ENCODE assay signal across 29 mouse cellular contexts in the genomic region with DNA sequence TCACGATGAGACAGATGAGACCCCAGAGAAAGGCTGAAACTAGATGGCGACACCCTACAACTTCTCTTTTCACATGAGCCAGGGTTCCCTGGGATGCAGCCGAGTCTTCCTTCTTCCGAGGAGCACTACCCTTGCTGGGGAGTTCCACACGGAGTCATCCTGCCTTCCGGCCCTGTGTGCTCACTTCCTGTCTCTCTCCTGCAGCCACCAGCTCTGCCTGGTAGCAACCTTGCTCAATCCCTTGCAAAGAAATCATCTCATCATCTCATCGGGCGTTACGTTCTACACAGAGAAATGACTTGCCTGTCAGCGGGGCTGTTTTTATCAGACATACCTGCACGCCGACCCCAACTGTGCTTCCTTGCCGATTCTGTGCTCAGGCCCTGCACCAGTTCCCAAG. TPM values are rescaled to one million over a fixed set of nuclear protein-coding genes. Genes with fewer than 3 reads are reported as not detected.
DNase-seq lines count a peak whose midpoint lies in the region; ATAC-seq and TF ChIP-seq lines count a peak whose summit lies in the region.
"Had no signal": no experiment of that assay in that cellular context is flagged by ENCODE, and none has a peak within 500 bp of the region (broad histone marks: within the 10 kb centered on the region; RNA-seq: fewer than 3 reads in every experiment).

No protein-coding gene starts in this region.

- H3K9ac ChIP-seq in embryonic facial prominence, embryonic 13.5 days: 0 out of 2 replicates have a peak overlapping the region, but pooled peaks have one; percentile 6
- H3K9ac ChIP-seq: forebrain, embryonic 15.5 days; hindbrain, embryonic 14.5 days; liver, embryonic 13.5 days; neural tube, embryonic 12.5 days had no signal

- no peak for TF ChIP-seq POLR2A in thymus, adult 2 months (IDR thresholded peaks at IDR 0.05; ENCODE audit: control insufficient read depth, extremely low read depth, insufficient read depth, low read length, poor library complexity)

- H3K4me1 ChIP-seq in embryonic facial prominence, embryonic 13.5 days: peaks cover 16% of the 10 kb centered on the region
- H3K4me1 ChIP-seq in embryonic facial prominence, embryonic 10.5 days: peaks cover 12% of the 10 kb centered on the region; the same call in 1 of the 2 replicates
- no peaks in the 10 kb centered on the region for H3K4me1 ChIP-seq in thymus, adult 2 months (replicated peaks; ENCODE audit: control insufficient read depth, insufficient read depth, low read length)
- H3K4me1 ChIP-seq: forebrain, embryonic 15.5 days; neural tube, embryonic 12.5 days had no signal

- ATAC-seq in embryonic facial prominence, embryonic 13.5 days (ENCODE audit: insufficient number of reproducible peaks, insufficient read depth, low FRiP score, low TSS enrichment, low read depth): no peak
- peak; percentile 77 for ATAC-seq in megakaryocyte, adult 5-6 weeks (ENCODE audit: poor library complexity, severe bottlenecking)
- ATAC-seq: forebrain, embryonic 15.5 days; intestine, postnatal 0 days had no signal

- TF ChIP-seq CTCF in thymus, adult 2 months (IDR thresholded peaks at IDR 0.05; ENCODE audit: borderline replicate concordance, control insufficient read depth, extremely low read depth, insufficient read depth, low read length, poor library complexity): no peak

- peaks cover 11% of the 10 kb centered on the region; the same call in 1 of the 2 replicates for H3K27me3 ChIP-seq in embryonic facial prominence, embryonic 13.5 days
- H3K27me3 ChIP-seq in embryonic facial prominence, embryonic 10.5 days (replicated peaks; ENCODE audit: low read depth, poor library complexity, severe bottlenecking): peaks cover 21% of the 10 kb centered on the region
- H3K27me3 ChIP-seq in thymus, adult 2 months (ENCODE audit: control insufficient read depth, insufficient read depth, low read length): no peaks in the 10 kb centered on the region
- H3K27me3 ChIP-seq: forebrain, embryonic 15.5 days had no signal

- DNase-seq in embryonic facial prominence, embryonic 10.5 days (ENCODE audit: low spot score): no peak
- DNase-seq in 416B (ENCODE audit: low read depth) (peak; percentile 59), R1 (ENCODE audit: low read depth, low spot score) (peak; percentile 46)
- DNase-seq in thymus, adult 2 months: no peak
- DNase-seq in urinary bladder, postnatal 36 days (ENCODE audit: low spot score in 2 of 2): no peak
- DNase-seq: adrenal gland, postnatal 10 days; cerebellum, adult 11 months; cerebellum, adult 9-11 months; gastrocnemius, postnatal 10 days; kidney, adult 9 months; kidney, postnatal 10 days; layer of hippocampus, postnatal 36 days; left cerebral cortex, postnatal 4 days; liver, embryonic 13.5 days; lung, adult 2 months; lung, postnatal 10 days; right cerebral cortex, postnatal 4 days had no signal

- no peak overlapping the region for H3K27ac ChIP-seq in embryonic facial prominence, embryonic 13.5 days
- no peak overlapping the region for H3K27ac ChIP-seq in embryonic facial prominence, embryonic 10.5 days (replicated peaks)
- H3K27ac ChIP-seq in thymus, adult 2 months (ENCODE audit: control insufficient read depth, insufficient read depth, low read length): no peak overlapping the region
- H3K27ac ChIP-seq: forebrain, embryonic 15.5 days; hindbrain, embryonic 14.5 days; liver, embryonic 13.5 days; macrophage; midbrain, embryonic 10.5 days; neural tube, embryonic 12.5 days had no signal

- H3K4me3 ChIP-seq in embryonic facial prominence, embryonic 13.5 days: no peak overlapping the region
- no peak overlapping the region for H3K4me3 ChIP-seq in embryonic facial prominence, embryonic 10.5 days
- H3K4me3 ChIP-seq in thymus, adult 2 months (ENCODE audit: control insufficient read depth, insufficient read depth, low read length): no peak overlapping the region
- H3K4me3 ChIP-seq: forebrain, embryonic 15.5 days; liver, embryonic 13.5 days; midbrain, embryonic 10.5 days; myocyte; neural tube, embryonic 12.5 days had no signal

- H3K9me3 ChIP-seq in embryonic facial prominence, embryonic 13.5 days: no peaks in the 10 kb centered on the region
- H3K9me3 ChIP-seq in embryonic facial prominence, embryonic 10.5 days: no peaks in the 10 kb centered on the region
- H3K9me3 ChIP-seq: forebrain, embryonic 15.5 days; liver, embryonic 13.5 days; midbrain, embryonic 10.5 days; neural tube, embryonic 12.5 days had no signal

- no peak overlapping the region for H3K4me2 ChIP-seq in embryonic facial prominence, embryonic 13.5 days
- H3K4me2 ChIP-seq: forebrain, embryonic 15.5 days; heart, embryonic 11.5 days; hindbrain, embryonic 14.5 days; liver, embryonic 13.5 days; neural tube, embryonic 12.5 days had no signal

- no peaks in the 10 kb centered on the region for H3K36me3 ChIP-seq in embryonic facial prominence, embryonic 13.5 days
- H3K36me3 ChIP-seq in embryonic facial prominence, embryonic 10.5 days (replicated peaks): no peaks in the 10 kb centered on the region
- no peaks in the 10 kb centered on the region for H3K36me3 ChIP-seq in thymus, adult 2 months (ENCODE audit: control insufficient read depth, insufficient read depth, low read length)
- H3K36me3 ChIP-seq: liver, embryonic 13.5 days; midbrain, embryonic 10.5 days had no signal

- WGBS in embryonic facial prominence, embryonic 13.5 days: 78% methylated on average over 13 of the region's 13 CpGs
- WGBS in embryonic facial prominence, embryonic 10.5 days: 74% methylated on average over 13 of the region's 13 CpGs
- 72% methylated on average over 13 of the region's 13 CpGs for WGBS in thymus, adult 2 months

RNA-seq across cellular contexts. Expression of gene Gnpat, which starts 32.8 kb away (rescaled TPM):
- polyA plus RNA-seq in embryonic facial prominence, embryonic 13.5 days (2015; fragmentation: Nextera tagmentation; extraction: Ambion mirVana): 91.6 and 94.7 TPM in 2 replicates
- polyA plus RNA-seq in embryonic facial prominence, embryonic 10.5 days (2016; fragmentation: Nextera tagmentation; extraction: Ambion mirVana): 138 and 149 TPM in 2 replicates
- total RNA-seq in megakaryocyte, adult 5-6 weeks (2015): 44.3 and 54.3 TPM in 2 replicates
- 43.9 and 50.3 TPM in 2 replicates for total RNA-seq in megakaryocyte, adult 5-6 weeks (2017)
- polyA plus RNA-seq in thymus, adult 2 months (2012; rRNA removed): 72.3 and 76.7 TPM in 2 replicates

RNA-seq across cellular contexts. Expression of gene 2810004N23Rik, which starts 32.9 kb away (rescaled TPM):
- polyA plus RNA-seq in embryonic facial prominence, embryonic 13.5 days (2015; fragmentation: Nextera tagmentation; extraction: Ambion mirVana): 52.7 and 53.9 TPM in 2 replicates
- 77.2 and 82.2 TPM in 2 replicates for polyA plus RNA-seq in embryonic facial prominence, embryonic 10.5 days (2016; fragmentation: Nextera tagmentation; extraction: Ambion mirVana)
- 11.6 and 13.2 TPM in 2 replicates for total RNA-seq in megakaryocyte, adult 5-6 weeks (2015)
- total RNA-seq in megakaryocyte, adult 5-6 weeks (2017): 23.9 and 24.4 TPM in 2 replicates
- polyA plus RNA-seq in thymus, adult 2 months (2012; rRNA removed): 15.1 and 18.7 TPM in 2 replicates

RNA-seq across cellular contexts. Expression of gene Trim67, which starts 37.2 kb away (rescaled TPM):
- polyA plus RNA-seq in embryonic facial prominence, embryonic 13.5 days (2015; fragmentation: Nextera tagmentation; extraction: Ambion mirVana): 0.18 and 0.19 TPM in 2 replicates
- polyA plus RNA-seq in embryonic facial prominence, embryonic 10.5 days (2016; fragmentation: Nextera tagmentation; extraction: Ambion mirVana): 0.36 and 0.51 TPM in 2 replicates
- not detected in 2 replicates for total RNA-seq in megakaryocyte, adult 5-6 weeks (2015)
- total RNA-seq in megakaryocyte, adult 5-6 weeks (2017): 0.04 TPM in 1 of 2 replicates, not detected in the other
- polyA plus RNA-seq in thymus, adult 2 months (2012; rRNA removed): 0.26 TPM in 2 replicates
- total RNA-seq: hematopoietic stem cell, adult 5-6 weeks had no signal
- polyA plus RNA-seq: macrophage; spleen, adult 2 months had no signal

Comparison
In these comparisons a context has a peak if more than half of its experiments do, and no peak if none do; other contexts are left out.
1. DNase-seq: peak in 416B (single experiment) and R1 (single experiment); none in embryonic facial prominence, embryonic 10.5 days (single experiment), thymus, adult 2 months (single experiment) and urinary bladder, postnatal 36 days (0 of 2).